Mouse (Mus musculus) CH12F3 (cell line): ENCODE data around the gene Nedd8.

Source experiments
- in situ Hi-C: fragments of 300-500 bp; cut with MboI; formaldehyde crosslinking; loops from 2 replicates; pipeline ENCODE4 v1.14.3; 2020; ENCODE audit warnings: low sequenced_read_pairs

The Nedd8 gene

DNA sequence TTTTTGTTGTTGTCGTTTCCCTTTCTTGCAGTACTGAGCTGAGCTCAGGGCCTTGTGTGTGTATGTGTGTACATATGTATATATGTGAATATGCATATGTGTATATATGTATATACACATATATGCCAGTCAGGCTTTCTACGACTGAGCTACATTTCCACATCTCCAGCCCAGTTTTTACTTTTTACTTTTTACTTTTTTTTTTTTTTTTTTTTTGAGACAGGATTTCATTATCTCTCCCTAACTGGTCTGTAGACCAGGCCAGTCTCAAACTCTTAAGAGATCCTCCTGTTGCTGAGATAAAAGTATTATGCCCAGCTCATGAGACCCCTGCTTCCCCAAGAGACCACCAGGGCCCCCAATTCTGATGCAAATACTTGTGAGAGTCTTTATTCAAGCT lies 55.1 kb downstream of the Nedd8 start:
- in situ Hi-C loops = no loop called here

DNA sequence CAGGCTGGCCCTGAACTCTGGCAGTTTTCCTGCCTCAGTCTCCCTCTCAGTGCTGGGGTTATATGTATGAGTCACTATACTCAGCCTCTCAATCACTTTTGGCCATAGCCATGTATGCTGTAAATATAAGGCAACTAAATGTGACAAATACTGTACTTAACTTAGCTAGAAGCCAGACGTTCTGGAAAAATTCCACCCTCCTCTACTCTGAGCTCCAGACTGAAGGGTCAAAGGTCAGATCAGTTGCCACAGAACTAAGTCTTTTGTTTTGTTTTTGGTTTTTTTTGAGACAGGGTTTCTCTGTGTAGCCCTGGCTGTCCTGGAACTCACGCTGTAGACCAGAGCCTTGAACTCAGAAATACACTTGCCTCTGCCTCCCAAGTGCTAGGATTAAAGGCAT lies 56.0 kb downstream of the Nedd8 start:
- in situ Hi-C loops = no loop called here

DNA sequence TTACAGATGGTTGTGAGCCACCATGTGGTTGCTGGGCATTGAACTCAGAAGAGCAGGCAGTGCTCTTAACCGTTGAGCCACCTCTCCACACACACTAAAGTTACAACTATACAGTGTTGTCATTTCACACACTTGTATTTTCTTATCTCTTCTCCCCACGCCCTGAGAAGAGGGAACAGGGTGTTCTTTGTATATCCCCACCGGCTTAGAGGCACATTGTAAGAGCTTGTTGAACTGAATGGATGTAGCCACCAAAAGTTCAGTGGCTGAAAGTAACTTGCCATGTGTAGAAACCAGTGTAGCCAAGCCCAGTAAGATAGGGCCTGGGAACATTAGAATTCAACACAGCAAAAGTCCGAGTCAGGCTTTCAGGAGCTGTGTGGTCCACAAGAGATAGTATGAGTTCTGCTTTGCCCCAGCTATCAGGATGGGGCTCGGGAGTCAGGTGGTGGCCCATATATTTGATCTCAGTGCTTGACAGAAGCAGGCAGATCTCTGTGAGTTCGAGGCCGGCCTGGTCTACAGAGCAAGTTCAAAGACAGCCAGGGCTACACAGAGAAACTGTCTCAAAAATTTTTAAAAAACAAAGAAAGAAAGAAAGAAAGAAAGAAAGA lies 57.3 kb downstream of the Nedd8 start:
- in situ Hi-C loops = no loop called here

DNA sequence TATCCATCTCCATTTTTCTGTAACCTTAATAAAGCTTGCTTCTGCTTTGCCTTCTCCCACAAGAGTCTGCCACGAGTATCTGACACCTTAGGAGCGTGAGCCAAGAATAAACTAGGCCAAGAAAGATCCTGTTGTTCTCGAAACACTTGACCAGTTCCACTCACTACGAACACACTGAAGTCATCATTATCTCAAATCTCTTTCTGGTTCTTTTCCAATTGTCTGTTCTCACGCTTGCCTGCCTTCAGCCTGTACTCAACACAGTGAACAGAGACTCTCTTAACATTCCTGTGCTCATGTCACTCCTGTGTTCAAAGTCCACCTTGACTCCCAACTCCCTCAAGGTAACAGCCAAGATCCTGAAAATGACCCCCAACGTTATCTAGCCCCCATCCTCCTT lies 58.6 kb downstream of the Nedd8 start:
- in situ Hi-C loops = no loop called here
